Mouse (Mus musculus) forebrain, embryonic 14.5 days (tissue): ENCODE data around the gene Gsk3a. TPM values are rescaled to one million over a fixed set of nuclear protein-coding genes. Genes with fewer than 3 reads are reported as not detected.

Source experiments
- ATAC-seq: fragments of 200-750 bp; cut with Nextera tagmentation; 2 replicates; pipeline ENCODE4 v1.8.0; 2017; ENCODE audit warnings: mild to moderate bottlenecking, moderate library complexity
- DNase-seq: peaks from one replicate; pipeline ENCODE4 v3.0.0-alpha.2; 2015; ENCODE audit warnings: low spot score
- H3K27ac ChIP-seq: fragments of 300-500 bp; sonication (generic); 2 replicates; pipeline ENCODE4 v1.5.1; 2014; ENCODE audit warnings: low read depth, mild to moderate bottlenecking, control low read depth, low read length, moderate library complexity
- H3K27me3 ChIP-seq: fragments of 300-500 bp; sonication (generic); replicated peaks from 2 replicates; pipeline ENCODE4 v1.6.1; 2014; ENCODE audit warnings: low read length, control low read depth, mixed read lengths; ENCODE audit not compliant: control insufficient read depth, insufficient read depth
- H3K36me3 ChIP-seq: fragments of 300-500 bp; sonication (generic); 2 replicates; pipeline ENCODE4 v1.6.1; 2014; ENCODE audit warnings: low read length, control low read depth; ENCODE audit not compliant: control insufficient read depth, insufficient read depth
- H3K4me1 ChIP-seq: fragments of 300-500 bp; sonication (generic); 2 replicates; pipeline ENCODE4 v1.6.1; 2014; ENCODE audit warnings: antibody characterized with exemption, low read length, control low read depth; ENCODE audit not compliant: control insufficient read depth, insufficient read depth
- H3K4me2 ChIP-seq: fragments of 300-500 bp; sonication (generic); 2 replicates; pipeline ENCODE4 v1.6.1; 2014; ENCODE audit warnings: mild to moderate bottlenecking, control low read depth, low read length
- H3K4me3 ChIP-seq: fragments of 300-500 bp; sonication (generic); 2 replicates; pipeline ENCODE4 v1.5.1; 2014; ENCODE audit warnings: low read depth, low read length, control low read depth
- H3K9ac ChIP-seq: fragments of 300-500 bp; sonication (generic); 2 replicates; pipeline ENCODE4 v1.6.1; 2014; ENCODE audit warnings: mild to moderate bottlenecking, low read length, control low read depth, moderate library complexity
- H3K9me3 ChIP-seq: fragments of 300-500 bp; sonication (generic); replicated peaks from 2 replicates; pipeline ENCODE4 v1.6.1; 2016; ENCODE audit warnings: low read length, control low read depth, mixed read lengths; ENCODE audit not compliant: control insufficient read depth
- WGBS: fragments of 180-500 bp; shearing (Covaris S2); extraction: QIAGEN DNeasy Blood & Tissue Kit; methylation state at CpG from one replicate; pipeline ENCODE4 v1.1.7; 2014; 5-methylcytosine and 5-hydroxymethylcytosine counted together
- polyA plus RNA-seq: library from polyadenylated mRNA; unstranded; fragments of >200 nt; fragmentation: Nextera tagmentation; extraction: Ambion mirVana; gene quantifications from 2 replicates; pipeline ENCODE4 v1.2.1, GENCODE M21; 2014

Gene Gsk3a
- polyA plus RNA-seq, 1 experiment from 2014 or later: 20.2 TPM

GRCm38 (mm10) chr7:25274996-25275395 is 37.3 kb upstream of the Gsk3a start:
- DNase-seq (no peak), ATAC-seq (no peak)
- Histone ChIP-seq H3K36me3 (peaks cover 40% of the 10 kb centered on the region), H3K4me1 (peaks cover 16% of the 10 kb centered on the region), H3K27me3 (no peaks in the 10 kb centered on the region), H3K4me2 (no peak overlapping the region), H3K9ac (0 out of 2 replicates have a peak overlapping the region, but pooled peaks have one; percentile 13), H3K4me3 (no peak overlapping the region), H3K27ac (no peak overlapping the region), H3K9me3 (no peaks in the 10 kb centered on the region)
- WGBS: 93% methylated on average over 3 of the region's 3 CpGs

DNA sequence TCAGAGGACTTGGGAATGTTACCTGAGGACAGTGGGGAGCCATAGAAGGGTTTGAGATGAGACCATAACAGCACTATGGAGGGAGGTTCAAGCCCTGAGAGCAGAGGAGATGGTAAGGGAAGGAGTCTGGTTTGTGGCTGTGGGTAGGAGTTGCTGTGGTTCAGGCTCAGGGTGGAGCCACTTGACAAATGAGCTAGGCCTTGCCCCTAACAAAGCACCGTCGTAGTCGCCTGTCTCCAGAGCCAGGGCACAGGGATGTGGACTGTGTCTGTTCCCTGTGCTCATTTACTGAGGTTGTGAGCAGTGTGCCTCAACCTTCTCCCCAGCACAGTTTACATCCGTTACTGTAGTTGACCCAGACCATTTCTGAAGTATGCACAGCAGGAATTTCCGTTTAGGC is 36.9 kb upstream of the Gsk3a start:
- Histone ChIP-seq H3K27ac (0 out of 2 replicates have a peak overlapping the region, but pooled peaks have one; percentile 30), H3K36me3 (peaks cover 40% of the 10 kb centered on the region), H3K4me3 (no peak overlapping the region), H3K4me1 (peaks cover 14% of the 10 kb centered on the region), H3K4me2 (no peak overlapping the region), H3K9me3 (no peaks in the 10 kb centered on the region), H3K9ac (peak overlapping the region; percentile 13; the same call in 1 of the 2 replicates), H3K27me3 (no peaks in the 10 kb centered on the region)
- WGBS: 73% methylated on average over 5 of the region's 5 CpGs
- DNase-seq: no peak
- ATAC-seq: no peak

- Histone ChIP-seq H3K9me3 (no peaks in the 10 kb centered on the region), H3K4me2 (no peak overlapping the region), H3K4me3 (no peak overlapping the region), H3K9ac (peak overlapping the region; percentile 35; the same call in 1 of the 2 replicates), H3K4me1 (peaks cover 22% of the 10 kb centered on the region), H3K36me3 (peaks cover 40% of the 10 kb centered on the region), H3K27me3 (no peaks in the 10 kb centered on the region), H3K27ac (no peak overlapping the region)
- no peak for ATAC-seq
- WGBS: 89% methylated on average over 22 of the region's 22 CpGs
- no peak for DNase-seq
Measured at GRCm38 (mm10) chr7:25273259-25274241, 35.9 kb upstream of the Gsk3a start.

- H3K27me3 ChIP-seq: no peaks in the 10 kb centered on the region
- no peak overlapping the region for H3K27ac ChIP-seq
- DNase-seq (no peak), ATAC-seq (no peak)
- H3K4me3 ChIP-seq: no peak overlapping the region
- peaks cover 40% of the 10 kb centered on the region for H3K36me3 ChIP-seq
- no peaks in the 10 kb centered on the region for H3K9me3 ChIP-seq
- H3K9ac ChIP-seq: no peak overlapping the region
- WGBS: 91% methylated on average over 38 of the region's 38 CpGs
- peaks cover 18% of the 10 kb centered on the region for H3K4me1 ChIP-seq
- no peak overlapping the region for H3K4me2 ChIP-seq
Measured at GRCm38 (mm10) chr7:25272445-25273258, 35.0 kb upstream of the Gsk3a start.

- DNase-seq: no peak
- no peaks in the 10 kb centered on the region for H3K9me3 ChIP-seq
- WGBS: 89% methylated on average over 30 of the region's 30 CpGs
Measured at GRCm38 (mm10) chr7:25271651-25272444, 34.2 kb upstream of the Gsk3a start.

DNA sequence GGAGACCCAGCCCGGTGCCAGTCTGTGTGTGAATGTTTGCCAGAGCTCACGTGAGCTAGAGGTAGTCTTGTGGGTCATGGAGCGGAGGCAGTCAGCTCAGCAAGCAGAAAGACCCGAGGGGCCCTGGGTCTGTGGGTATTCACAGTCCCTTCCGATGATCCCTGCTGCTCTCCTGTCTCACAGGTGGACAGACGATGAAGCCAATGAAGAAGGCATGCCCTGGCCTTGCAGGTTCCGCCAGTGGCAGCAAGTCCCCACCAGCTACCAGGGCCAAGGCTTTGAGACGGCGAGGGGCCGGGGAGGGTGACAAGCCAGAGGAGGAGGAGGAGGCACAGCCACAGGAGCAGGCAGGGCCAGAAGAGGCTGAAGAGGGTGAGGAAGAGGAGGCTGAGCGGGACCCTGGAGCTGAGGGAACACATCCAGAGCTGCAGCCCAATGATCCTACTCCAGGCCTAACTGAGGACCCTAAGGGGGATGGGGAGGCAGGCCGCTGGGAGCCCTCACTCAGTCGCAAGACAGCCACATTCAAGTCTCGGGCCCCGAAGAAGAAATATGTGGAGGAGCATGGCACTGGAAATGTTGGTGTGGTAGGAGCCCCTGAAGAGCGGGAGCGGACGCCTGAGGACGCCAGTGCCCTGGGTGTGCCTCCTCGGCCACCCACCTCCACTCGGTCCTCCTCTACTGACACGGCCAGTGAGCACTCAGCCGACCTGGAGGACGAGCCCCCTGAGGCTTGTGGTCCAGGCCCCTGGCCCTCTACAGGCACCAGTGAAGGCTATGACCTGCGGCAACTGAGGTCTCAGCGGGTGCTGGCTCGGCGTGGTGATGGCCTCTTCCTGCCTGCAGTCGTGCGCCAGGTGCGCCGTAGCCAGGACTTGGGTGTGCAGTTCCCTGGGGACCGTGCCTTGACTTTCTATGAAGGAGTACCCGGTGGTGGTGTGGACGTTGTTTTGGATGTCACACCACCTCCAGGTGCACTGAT is 33.3 kb upstream of the Gsk3a start:
- H3K4me3 ChIP-seq: no peak overlapping the region
- peaks cover 18% of the 10 kb centered on the region for H3K4me1 ChIP-seq
- no peak overlapping the region for H3K4me2 ChIP-seq
- 91% methylated on average over 35 of the region's 35 CpGs for WGBS
- no peak overlapping the region for H3K27ac ChIP-seq
- H3K9me3 ChIP-seq: no peaks in the 10 kb centered on the region
- DNase-seq: no peak
- peaks cover 40% of the 10 kb centered on the region for H3K36me3 ChIP-seq
- H3K27me3 ChIP-seq: no peaks in the 10 kb centered on the region
- no peak for ATAC-seq
- peak overlapping the region; percentile 6; the same call in 1 of the 2 replicates for H3K9ac ChIP-seq

More at GRCm38 (mm10) chr7:25271651-25272444, 34.2 kb upstream of the Gsk3a start:
- Histone ChIP-seq H3K9ac (no peak overlapping the region), H3K36me3 (peaks cover 40% of the 10 kb centered on the region), H3K27ac (no peak overlapping the region), H3K4me3 (no peak overlapping the region), H3K4me1 (peaks cover 17% of the 10 kb centered on the region), H3K27me3 (no peaks in the 10 kb centered on the region), H3K4me2 (no peak overlapping the region)
- no peak for ATAC-seq

DNA sequence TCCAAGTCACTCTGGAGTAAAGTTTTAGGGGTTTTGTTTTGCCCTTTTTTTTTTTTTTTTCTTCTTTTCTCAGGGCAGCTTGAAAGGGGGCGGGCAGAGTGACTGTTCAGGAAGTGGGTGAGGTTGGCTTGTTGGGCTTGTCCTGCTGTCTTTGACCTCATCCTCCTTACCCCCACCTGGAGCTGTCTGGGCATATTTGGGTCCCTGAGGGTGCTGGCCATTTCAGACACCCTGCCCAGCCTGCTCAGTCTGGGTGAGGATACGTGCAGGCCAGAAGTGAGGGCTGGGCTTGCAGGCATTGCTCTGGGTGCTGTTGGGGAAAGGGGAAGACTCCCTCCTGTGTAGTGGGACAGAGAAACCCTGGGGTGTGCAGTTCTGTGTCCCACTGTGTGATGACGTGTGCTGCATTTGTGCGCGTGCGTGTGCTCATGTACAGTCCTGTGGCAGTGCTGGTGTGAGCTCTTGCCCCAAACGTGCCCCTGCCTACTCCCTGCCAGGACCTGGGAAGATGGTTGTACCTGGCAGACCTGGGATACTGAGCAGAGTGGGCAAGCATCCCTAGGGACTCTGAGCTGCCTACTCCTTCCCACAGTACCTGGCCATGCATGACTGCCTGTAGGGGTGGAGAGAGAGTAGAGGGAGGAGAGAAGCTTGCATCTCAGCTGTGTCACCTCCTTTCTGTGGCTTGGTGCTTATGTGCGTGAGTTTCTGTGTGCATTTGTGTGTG is 32.1 kb upstream of the Gsk3a start:
- no peak for DNase-seq
- Histone ChIP-seq H3K4me2 (peak overlapping the region; percentile 80), H3K4me3 (peak overlapping the region; percentile 73), H3K27ac (no peak overlapping the region), H3K9ac (peak overlapping the region; percentile 81; the same call in 1 of the 2 replicates), H3K9me3 (no peaks in the 10 kb centered on the region), H3K27me3 (no peaks in the 10 kb centered on the region), H3K36me3 (peaks cover 36% of the 10 kb centered on the region), H3K4me1 (peaks cover 18% of the 10 kb centered on the region)
- 86% methylated on average over 8 of the region's 8 CpGs for WGBS
- ATAC-seq: no peak
